Mouse (Mus musculus) brain, embryonic 14.5 days (tissue): ENCODE data around the gene Camsap2. TPM values are rescaled to one million over a fixed set of nuclear protein-coding genes. Genes with fewer than 3 reads are reported as not detected.

Experiments
- DNase-seq: peaks from one replicate; pipeline ENCODE4 v3.0.0-alpha.2; 2011; ENCODE audit warnings: low read depth
- CTCF ChIP-seq: fragments of 200-500 bp; IDR thresholded peaks from 2 replicates; pipeline ENCODE4 v1.5.1; 2012; ENCODE audit warnings: inconsistent platforms, mild to moderate bottlenecking, moderate library complexity, borderline replicate concordance; ENCODE audit not compliant: insufficient read depth, insufficient read length; ENCODE audit errors: extremely low read depth
- POLR2A ChIP-seq: fragments of 200-500 bp; IDR thresholded peaks from 2 replicates; pipeline ENCODE4 v1.6.1; 2012; ENCODE audit warnings: mild to moderate bottlenecking, inconsistent platforms, borderline replicate concordance; ENCODE audit not compliant: poor library complexity, insufficient read depth, insufficient read length, severe bottlenecking; ENCODE audit errors: extremely low read depth
- polyA plus RNA-seq: library from polyadenylated mRNA; depleted of rRNA; stranded (reverse); fragments of >200 nt; gene quantifications from 2 replicates; pipeline ENCODE4 v1.2.3, GENCODE M21; 2012; rRNA removed

Camsap2 gene
- 38.1 and 65.6 TPM in 2 replicates for polyA plus RNA-seq

DNA sequence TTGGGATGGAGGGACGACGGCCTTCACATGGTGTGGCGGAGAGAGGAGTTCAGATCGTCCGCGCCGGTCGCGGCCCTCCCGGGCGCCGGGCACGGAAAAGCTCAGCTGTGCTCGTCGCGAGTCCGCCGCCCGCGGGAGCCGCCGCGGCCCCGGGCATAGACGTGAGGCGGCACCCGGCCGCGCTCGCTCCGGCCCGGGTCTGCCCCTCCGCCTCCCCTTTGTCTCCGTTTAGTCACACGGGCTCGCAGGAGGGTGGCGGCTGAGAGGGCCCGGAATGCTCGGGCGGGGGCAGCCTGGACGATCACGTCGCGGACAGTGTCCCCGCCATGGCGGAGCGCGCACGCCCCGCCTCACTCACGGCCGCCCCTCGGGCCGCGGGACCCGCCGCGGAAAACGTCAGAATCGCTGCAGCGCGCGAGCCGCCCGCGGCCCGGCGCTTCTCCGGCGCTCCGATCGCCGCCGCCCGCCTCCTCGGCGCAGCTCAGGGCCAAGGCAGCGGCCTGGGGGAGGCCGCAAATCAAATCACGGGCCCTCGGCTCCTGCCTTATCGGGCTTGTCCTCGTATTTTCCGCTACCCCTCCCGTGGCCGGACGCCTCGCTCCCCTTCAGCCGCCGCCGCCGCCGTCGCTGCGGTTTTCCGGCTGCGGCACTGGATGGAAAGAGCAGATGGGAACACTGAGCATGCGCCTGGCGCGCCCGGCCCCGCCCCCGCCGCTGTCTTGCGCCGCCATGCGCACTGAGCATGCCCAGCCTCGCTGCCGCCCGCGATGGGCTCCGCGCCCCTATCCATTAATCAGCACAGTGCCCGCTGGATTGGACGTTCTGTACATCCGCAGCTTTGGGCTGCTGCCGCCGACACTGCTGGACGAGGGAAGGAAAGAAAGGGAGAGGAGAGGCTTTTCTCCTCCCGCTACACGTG is at the start of gene Camsap2:
Gene Camsap2 (minus strand): TSS at position 651 of the 919 bp plus-strand sequence.
- TF ChIP-seq POLR2A (peak; percentile 76), CTCF (no peak)
- DNase-seq, result peak; percentile 97

DNA sequence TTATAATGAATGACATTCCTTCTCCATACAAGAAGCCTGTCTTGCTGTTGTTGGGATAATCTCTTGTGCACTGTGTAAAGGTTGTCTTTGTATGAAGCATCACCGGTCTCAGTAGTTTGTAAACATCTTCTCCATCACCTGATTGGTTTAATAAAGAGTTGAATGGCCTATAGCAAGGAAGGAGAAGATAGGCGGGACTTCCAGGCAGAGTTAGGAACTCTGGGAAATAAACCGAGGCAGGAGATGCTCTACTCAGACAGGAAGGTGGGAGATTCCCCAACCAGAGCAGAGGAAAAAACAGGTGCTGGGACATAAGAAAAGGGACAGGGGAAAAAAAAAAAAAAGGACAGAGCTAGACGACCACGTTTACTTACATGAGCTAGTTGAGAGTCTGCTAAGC is 49.2 kb upstream of the Camsap2 start:
- DNase-seq, result peak; percentile 23
- no peak for TF ChIP-seq CTCF

DNA sequence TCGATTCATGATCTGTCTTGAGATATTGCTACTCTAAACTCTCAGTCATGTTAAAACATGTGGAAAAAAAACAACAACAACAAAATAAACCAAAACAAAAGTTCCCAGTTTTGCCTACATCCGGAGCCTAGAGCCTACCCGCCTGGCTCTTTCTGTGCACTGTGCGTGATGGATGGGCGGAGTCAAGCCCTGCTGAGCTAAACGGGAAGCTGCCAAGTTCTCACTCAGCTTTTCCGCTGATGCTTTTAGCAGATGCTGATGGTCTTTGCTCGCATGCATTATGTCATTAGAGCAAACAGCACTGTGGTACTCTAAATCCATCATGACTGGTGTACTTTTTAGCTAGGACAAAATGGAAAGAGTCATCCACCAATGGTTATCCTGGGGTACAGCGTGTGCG is 48.6 kb upstream of the Camsap2 start:
- TF ChIP-seq CTCF, result no peak
- DNase-seq, result peak; percentile 84

DNA sequence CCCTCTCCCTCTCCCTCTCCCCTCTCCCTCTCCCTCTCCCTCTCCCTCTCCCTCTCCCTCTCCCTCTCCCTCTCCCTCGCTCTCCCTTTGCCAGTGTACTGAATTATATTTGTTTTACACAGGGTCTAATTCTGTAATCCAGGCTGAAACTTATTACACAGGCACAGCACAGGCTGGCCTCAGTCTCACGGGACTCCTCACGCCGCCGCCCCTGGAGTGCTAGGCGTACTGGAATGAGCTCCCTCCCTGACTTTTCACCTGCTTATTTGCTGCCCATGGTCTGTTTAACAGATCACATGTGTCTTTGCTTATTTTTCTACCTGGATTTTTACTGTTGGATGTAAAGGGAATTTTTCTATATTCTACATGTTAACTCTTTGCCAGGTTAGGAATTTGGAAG is 41.0 kb upstream of the Camsap2 start:
- DNase-seq, result no peak
- TF ChIP-seq CTCF (no peak), POLR2A (no peak)

DNA sequence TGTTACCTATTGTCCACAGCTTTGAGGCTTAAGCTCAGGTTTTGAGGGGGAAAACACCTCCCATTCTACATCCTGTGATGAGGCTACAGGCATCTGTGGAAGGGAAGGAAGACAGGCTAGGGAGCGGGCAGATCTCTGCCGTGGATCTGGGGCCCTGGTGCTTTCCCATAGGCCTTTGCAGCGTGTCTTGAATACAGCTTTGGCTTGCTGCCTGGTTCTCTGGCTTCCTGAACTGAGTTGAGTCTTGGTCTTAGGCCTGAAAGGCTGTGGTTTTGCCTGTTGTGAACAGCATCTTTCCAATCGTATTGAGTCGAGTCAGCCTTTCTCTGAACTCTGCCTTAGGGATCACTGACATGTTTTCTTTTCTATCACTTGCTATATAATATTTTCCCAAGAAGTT is 35.7 kb upstream of the Camsap2 start:
- TF ChIP-seq CTCF (no peak), POLR2A (no peak)
- peak; percentile 21 for DNase-seq

DNA sequence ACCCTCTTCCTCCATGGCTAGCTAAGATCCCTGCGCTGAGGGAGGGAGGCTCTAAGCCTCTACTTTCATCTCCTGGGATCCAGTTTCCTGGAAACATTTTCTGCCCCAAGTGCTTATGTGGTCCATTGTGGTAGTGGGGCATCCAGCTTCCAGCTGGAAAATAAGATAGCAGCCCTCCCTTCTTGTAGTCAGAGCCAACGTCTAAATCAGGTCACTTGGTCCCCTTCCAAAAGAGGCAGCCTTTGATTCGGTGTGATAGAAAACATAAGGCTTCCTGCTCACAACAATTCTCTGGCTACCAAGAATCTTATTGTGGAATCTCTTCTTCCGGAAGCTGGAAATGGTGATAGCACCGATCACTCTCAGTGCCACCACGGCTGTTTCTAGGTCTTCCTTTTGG is 35.3 kb upstream of the Camsap2 start:
- no peak for DNase-seq
- no peak for TF ChIP-seq POLR2A
- TF ChIP-seq CTCF, result no peak

DNA sequence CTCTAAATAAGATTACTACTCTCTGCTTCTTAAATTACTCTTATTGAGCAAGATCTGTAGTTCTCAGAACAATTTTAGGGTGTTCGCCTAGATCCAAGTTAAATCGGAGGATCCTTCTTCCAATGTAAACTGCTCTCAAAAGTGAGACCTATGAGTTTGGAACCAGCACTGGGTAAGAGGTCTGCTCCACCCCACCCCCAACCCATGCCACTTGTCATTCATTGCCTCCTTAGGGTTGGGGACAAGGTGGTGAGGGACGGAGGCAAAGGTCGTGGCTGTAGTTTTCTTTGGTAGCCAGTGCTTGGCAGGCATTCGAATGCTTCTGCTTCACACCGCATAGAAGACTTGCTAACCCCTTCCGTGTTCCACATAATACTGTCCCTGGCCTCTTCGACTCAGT is 34.7 kb upstream of the Camsap2 start:
- TF ChIP-seq CTCF (no peak), POLR2A (no peak)
- DNase-seq, result no peak

DNA sequence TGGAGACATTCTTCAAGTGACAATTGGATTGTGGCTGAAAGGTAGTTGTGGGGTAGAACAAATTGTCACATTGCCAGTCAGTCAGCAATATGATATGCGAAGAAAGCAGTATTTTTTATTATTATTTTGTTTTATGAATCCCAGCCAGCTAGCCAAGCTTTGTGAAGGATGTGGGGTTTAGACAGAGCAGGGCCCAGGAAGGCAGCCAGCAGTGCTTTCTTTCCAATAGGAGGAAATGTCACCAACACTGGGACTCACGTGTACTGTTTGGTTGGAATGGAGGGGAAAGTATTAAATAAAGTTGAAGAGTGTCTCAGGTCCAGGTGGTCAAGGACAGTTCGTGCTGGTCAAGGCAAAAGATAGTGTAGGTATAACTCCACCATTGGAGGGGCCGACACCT is 34.3 kb upstream of the Camsap2 start:
- no peak for DNase-seq
- no peak for TF ChIP-seq POLR2A

DNA sequence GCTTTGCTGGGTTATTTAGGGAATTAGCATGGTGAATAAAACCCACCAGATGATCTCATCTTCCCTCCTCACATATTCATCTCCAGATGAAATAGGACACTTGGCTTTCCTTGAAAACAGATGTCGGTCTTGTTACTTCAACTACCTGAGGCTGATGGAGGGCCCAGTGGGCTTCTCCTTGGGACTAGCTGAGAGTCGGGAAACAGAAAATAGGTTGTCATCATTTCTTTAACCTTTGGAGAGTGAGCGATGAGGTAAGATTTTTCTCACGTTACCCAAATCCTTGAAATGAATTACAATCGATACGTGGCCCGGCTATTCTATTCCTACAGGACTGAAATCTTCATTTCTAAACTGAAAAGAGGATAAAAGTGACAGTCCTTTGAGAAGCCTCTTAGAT is 33.4 kb upstream of the Camsap2 start:
- no peak for DNase-seq
- TF ChIP-seq POLR2A (no peak), CTCF (no peak)

DNA sequence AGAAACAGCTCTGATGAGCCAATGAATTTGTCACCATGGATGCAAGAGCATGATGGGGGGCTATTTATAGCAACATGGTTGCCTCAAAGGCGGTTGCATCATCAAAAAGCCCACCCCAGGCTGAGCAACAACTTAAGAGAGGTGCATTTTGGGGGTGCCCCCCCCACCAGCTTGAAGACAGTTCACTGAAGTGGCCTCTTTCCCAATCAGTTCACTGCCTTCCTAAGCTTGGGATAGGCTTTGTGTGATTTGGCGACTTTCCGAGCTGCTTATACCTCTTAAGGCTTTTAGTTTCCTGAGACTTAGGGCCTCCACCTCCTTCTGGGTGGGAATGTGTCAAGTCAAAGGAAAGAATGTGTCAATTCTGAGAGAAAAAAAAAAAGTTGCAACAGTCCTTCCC is 20.1 kb upstream of the Camsap2 start:
- TF ChIP-seq CTCF, result no peak
- no peak for TF ChIP-seq POLR2A
- DNase-seq, result no peak

DNA sequence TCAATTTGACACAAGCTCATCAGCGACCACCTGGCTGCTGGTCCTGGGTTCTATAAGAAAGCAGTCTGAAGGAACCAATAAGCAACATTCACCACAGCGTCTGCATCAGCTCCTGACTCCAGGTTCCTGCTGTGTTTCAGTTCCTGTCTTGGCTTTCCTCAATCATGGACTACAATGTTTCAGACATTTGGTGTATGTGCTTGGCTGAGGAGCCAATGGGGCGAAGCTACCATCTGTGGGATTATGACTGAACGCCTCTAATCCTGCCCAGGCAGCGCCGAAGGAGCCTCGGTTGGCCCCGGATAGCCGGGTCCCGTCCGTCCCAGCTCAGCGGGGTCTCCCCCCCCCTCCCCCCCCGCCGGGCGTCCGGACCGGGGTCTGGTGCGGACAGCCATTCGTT is 18.8 kb upstream of the Camsap2 start:
- no peak for DNase-seq
- no peak for TF ChIP-seq CTCF
- TF ChIP-seq POLR2A, result no peak

DNA sequence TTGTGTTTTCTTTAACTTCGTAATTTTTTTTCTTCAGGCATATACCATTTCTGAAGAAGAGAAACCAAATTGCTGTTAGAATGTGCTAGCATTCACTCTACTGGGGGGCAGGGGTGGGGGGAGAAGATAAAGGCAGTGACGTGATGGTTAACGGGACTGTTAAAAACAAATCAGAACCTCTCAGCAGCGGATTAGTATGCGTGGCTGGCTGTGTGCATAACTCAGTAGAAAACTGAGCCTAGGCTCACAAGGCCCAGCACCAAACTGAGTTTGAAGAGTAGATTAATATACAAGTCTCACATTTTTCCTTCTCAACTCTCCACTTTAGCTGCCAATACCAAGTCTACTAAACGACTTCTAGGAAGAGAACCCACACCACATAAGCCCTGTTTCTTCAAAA is 17.1 kb upstream of the Camsap2 start:
- no peak for TF ChIP-seq POLR2A
- TF ChIP-seq CTCF, result no peak
- peak; percentile 61 for DNase-seq

DNA sequence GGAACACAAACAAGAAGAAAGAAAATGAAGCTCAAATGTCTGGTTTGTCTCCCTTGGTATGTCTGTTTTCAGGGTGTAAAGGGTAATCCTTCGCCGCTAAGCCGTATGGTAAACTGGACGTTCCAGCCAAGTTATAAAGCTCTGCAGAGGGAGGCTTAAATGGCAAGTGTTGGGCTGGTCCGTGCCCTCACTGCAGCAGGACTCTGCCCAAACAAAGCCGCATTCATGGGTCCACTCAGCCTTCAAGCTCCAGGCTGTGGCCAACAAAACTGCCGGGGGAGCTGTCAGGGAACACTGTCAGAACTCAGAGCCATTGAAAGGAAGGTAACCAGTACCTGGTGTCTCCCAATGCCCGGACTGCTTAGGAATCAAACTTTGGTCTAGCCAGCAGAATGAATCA is 16.7 kb upstream of the Camsap2 start:
- DNase-seq, result peak; percentile 85
- TF ChIP-seq CTCF, result no peak
- no peak for TF ChIP-seq POLR2A

DNA sequence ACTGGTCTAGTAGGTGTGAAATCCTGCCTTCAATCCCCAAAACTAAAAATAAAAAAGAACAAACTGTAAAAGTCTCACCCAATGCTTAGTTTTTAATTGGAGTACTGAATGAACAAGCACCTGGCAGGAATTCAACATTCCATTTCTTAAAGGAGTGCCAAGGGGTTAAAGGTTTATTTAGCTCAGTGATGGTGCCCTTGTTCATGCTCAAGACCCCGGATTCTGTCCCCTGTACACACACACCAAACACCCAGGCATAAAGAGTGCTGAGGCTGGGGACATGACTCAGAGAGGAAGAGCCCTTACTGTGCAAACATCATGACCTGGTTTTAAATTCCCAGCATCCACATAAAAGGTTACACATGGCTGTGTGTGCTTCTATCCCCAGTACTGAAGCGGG is 15.5 kb upstream of the Camsap2 start:
- DNase-seq, result peak; percentile 52
- TF ChIP-seq CTCF, result no peak
- no peak for TF ChIP-seq POLR2A
